Mouse (Mus musculus): Measurements from ENCODE around the gene 9930021J03Rik. TPM values are rescaled to one million over a fixed set of nuclear protein-coding genes. Genes with fewer than 3 reads are reported as not detected.
A peak's percentile ranks its signal among the peaks of the same experiment; 100 is the strongest.

9930021J03Rik gene
- polyA plus RNA-seq, 1 experiment from 2014 or later: 4.2 TPM

DNA sequence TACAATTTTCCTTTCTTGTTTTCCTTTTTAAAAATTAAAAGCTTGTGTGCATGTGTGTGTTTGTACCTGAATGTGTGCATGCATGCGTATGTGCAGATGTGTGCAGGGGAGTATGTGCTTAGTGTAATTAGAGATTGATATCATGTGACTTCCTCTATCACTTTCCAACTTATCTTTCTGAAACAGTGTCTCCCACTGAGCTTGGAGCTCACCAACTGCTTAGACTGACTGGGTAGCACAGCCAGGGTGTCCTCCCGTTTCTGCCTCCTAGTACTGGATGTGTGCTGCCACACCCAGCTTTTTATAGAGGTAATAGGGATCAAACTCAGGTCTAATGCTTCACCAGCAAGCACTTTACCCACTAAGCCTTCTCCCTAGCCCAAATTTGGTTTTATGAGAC lies 22.9 kb downstream of the 9930021J03Rik start:
- no peak for DNase-seq (ENCODE audit: low spot score)
- no peak overlapping the region for H3K27ac ChIP-seq
- peaks cover 9% of the 10 kb centered on the region; the same call in 1 of the 2 replicates for H3K36me3 ChIP-seq
- no peak overlapping the region for H3K4me3 ChIP-seq
- 86% methylated on average over 2 of the region's 2 CpGs for WGBS
- no peaks in the 10 kb centered on the region for H3K9me3 ChIP-seq
- H3K27me3 ChIP-seq (ENCODE audit: insufficient read depth, poor library complexity, severe bottlenecking): no peaks in the 10 kb centered on the region
- no peaks in the 10 kb centered on the region for H3K4me1 ChIP-seq

DNA sequence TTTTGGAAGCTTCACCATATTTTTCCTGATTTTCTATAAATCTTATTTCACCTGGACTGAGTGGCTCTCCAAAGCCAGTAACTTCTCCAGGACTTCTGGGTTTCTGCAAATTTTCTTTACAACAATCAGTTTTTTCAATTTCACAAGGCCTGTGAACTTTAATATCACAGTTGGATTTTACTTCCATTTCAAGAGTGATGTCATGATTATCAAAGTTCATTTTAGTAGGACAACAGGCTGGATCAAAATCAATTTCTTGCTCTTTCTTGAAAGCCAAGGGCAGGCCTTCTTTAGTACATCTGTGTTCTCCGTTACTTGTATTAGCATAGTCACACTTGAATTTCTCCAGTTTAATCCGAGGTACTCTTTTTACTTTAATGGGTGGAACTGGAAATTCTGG lies 51.9 kb downstream of the 9930021J03Rik start:
- H3K27ac ChIP-seq: no peak overlapping the region
- no peaks in the 10 kb centered on the region for H3K4me1 ChIP-seq
- peaks cover 3% of the 10 kb centered on the region; the same call in 1 of the 2 replicates for H3K36me3 ChIP-seq
- no peak for DNase-seq (ENCODE audit: low spot score)
- no peaks in the 10 kb centered on the region for H3K9me3 ChIP-seq
- no peak overlapping the region for H3K4me3 ChIP-seq
- WGBS: 92% methylated on average over 2 of the region's 2 CpGs
- no peaks in the 10 kb centered on the region for H3K27me3 ChIP-seq (ENCODE audit: insufficient read depth, poor library complexity, severe bottlenecking)

GRCm38 (mm10) chr19:29750994-29751393 lies 54.8 kb downstream of the 9930021J03Rik start:
- Histone ChIP-seq H3K4me3 (no peak overlapping the region), H3K9me3 (no peaks in the 10 kb centered on the region), H3K27me3 (ENCODE audit: insufficient read depth, poor library complexity, severe bottlenecking) (no peaks in the 10 kb centered on the region), H3K36me3 (peaks cover 6% of the 10 kb centered on the region; the same call in 1 of the 2 replicates), H3K27ac (no peak overlapping the region), H3K4me1 (no peaks in the 10 kb centered on the region)
- 91% methylated on average over 3 of the region's 3 CpGs for WGBS
- no peak for DNase-seq (ENCODE audit: low spot score)

- Histone ChIP-seq H3K27me3 (ENCODE audit: insufficient read depth, poor library complexity, severe bottlenecking) (no peaks in the 10 kb centered on the region), H3K36me3 (peaks cover 3% of the 10 kb centered on the region; the same call in 1 of the 2 replicates), H3K27ac (no peak overlapping the region), H3K4me3 (no peak overlapping the region), H3K9me3 (no peaks in the 10 kb centered on the region), H3K4me1 (no peaks in the 10 kb centered on the region)
- WGBS: 90% methylated on average over 5 of the region's 5 CpGs
- DNase-seq (ENCODE audit: low spot score): no peak
Observed at GRCm38 (mm10) chr19:29743531-29743930, 62.3 kb downstream of the 9930021J03Rik start.

DNA sequence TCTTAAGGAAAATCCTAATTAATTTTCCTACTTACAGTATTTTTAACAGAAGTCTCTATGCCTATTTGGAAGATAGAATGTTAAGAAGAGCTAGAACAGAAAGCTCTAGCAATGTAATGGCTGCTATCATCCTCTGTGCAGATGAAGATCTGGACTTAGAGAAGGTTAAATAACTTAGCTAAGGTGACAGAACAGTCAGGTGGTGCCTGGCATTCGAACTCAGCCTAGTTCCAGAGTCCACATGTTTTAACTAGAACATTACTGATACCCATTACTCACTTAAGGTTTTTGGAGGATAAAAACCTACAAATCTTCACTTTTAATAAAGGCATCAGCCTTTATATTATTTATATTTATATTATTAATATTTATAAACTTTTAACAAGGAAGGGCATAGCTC lies 65.1 kb downstream of the 9930021J03Rik start:
- no peaks in the 10 kb centered on the region for H3K27me3 ChIP-seq (ENCODE audit: insufficient read depth, poor library complexity, severe bottlenecking)
- no peak for DNase-seq (ENCODE audit: low spot score)
- no peak overlapping the region for H3K27ac ChIP-seq
- 80% methylated on average over 1 of the region's 1 CpGs for WGBS
- H3K36me3 ChIP-seq: no peaks in the 10 kb centered on the region
- H3K4me1 ChIP-seq: no peaks in the 10 kb centered on the region
- no peak overlapping the region for H3K4me3 ChIP-seq
- no peaks in the 10 kb centered on the region for H3K9me3 ChIP-seq

- Histone ChIP-seq H3K27me3 (ENCODE audit: insufficient read depth, poor library complexity, severe bottlenecking) (no peaks in the 10 kb centered on the region), H3K4me1 (no peaks in the 10 kb centered on the region), H3K36me3 (no peaks in the 10 kb centered on the region), H3K27ac (no peak overlapping the region), H3K9me3 (no peaks in the 10 kb centered on the region), H3K4me3 (no peak overlapping the region)
- DNase-seq (ENCODE audit: low spot score): no peak
- 85% methylated on average over 2 of the region's 2 CpGs for WGBS
Observed at GRCm38 (mm10) chr19:29739608-29740007, 66.2 kb downstream of the 9930021J03Rik start.

- DNase-seq (ENCODE audit: low spot score): no peak
- WGBS: 88% methylated on average over 3 of the region's 3 CpGs
Observed at GRCm38 (mm10) chr19:29735421-29735820, 70.4 kb downstream of the 9930021J03Rik start.

DNA sequence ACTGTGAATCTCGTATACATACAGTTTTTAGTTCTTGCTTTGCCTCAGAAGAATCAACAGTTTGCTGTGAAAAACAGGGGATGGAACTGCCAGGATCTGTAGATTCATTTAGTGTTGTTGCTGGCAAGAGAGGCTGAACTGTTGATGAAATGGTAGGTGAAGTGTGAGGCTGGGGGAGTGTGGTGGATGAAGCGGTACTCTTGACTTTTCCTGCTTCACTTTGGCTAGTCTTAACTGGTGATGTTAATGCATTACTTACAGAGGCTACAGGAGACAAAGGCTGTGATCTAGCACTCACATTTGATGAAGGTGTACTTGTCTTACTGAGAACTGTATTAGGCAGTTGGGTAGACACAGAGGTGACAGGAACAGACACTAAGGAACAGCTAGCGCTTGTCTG lies 87.3 kb downstream of the 9930021J03Rik start:
- Histone ChIP-seq H3K4me1 (no peaks in the 10 kb centered on the region), H3K36me3 (peaks cover 40% of the 10 kb centered on the region)
- WGBS: 94% methylated on average over 3 of the region's 3 CpGs

More at GRCm38 (mm10) chr19:29735421-29735820, 70.4 kb downstream of the 9930021J03Rik start:
- Histone ChIP-seq H3K9me3 (no peaks in the 10 kb centered on the region), H3K4me3 (no peak overlapping the region), H3K36me3 (no peaks in the 10 kb centered on the region), H3K27ac (no peak overlapping the region), H3K27me3 (ENCODE audit: insufficient read depth, poor library complexity, severe bottlenecking) (no peaks in the 10 kb centered on the region), H3K4me1 (no peaks in the 10 kb centered on the region)

GRCm38 (mm10) chr19:29717854-29718253 lies 87.9 kb downstream of the 9930021J03Rik start:
- H3K9me3 ChIP-seq: no peaks in the 10 kb centered on the region
- H3K36me3 ChIP-seq: peaks cover 40% of the 10 kb centered on the region
- H3K27me3 ChIP-seq (ENCODE audit: insufficient read depth, poor library complexity, severe bottlenecking): no peaks in the 10 kb centered on the region
- 89% methylated on average over 3 of the region's 3 CpGs for WGBS
- no peak for DNase-seq (ENCODE audit: low spot score)
- H3K4me3 ChIP-seq: no peak overlapping the region
- H3K27ac ChIP-seq: no peak overlapping the region
- H3K4me1 ChIP-seq: no peaks in the 10 kb centered on the region

More for the DNA sequence above, 87.3 kb downstream of the 9930021J03Rik start:
- no peak for DNase-seq (ENCODE audit: low spot score)
- H3K27me3 ChIP-seq (ENCODE audit: insufficient read depth, poor library complexity, severe bottlenecking): no peaks in the 10 kb centered on the region
- H3K9me3 ChIP-seq: no peaks in the 10 kb centered on the region
- no peak overlapping the region for H3K4me3 ChIP-seq
- no peak overlapping the region for H3K27ac ChIP-seq

- DNase-seq (ENCODE audit: low spot score): no peak
- peaks cover 25% of the 10 kb centered on the region for H3K36me3 ChIP-seq
- no peak overlapping the region for H3K4me3 ChIP-seq
- H3K27ac ChIP-seq: no peak overlapping the region
- H3K27me3 ChIP-seq (ENCODE audit: insufficient read depth, poor library complexity, severe bottlenecking): no peaks in the 10 kb centered on the region
- H3K4me1 ChIP-seq: no peaks in the 10 kb centered on the region
- 82% methylated on average over 4 of the region's 4 CpGs for WGBS
- H3K9me3 ChIP-seq: no peaks in the 10 kb centered on the region
Observed at GRCm38 (mm10) chr19:29713451-29713850, 92.3 kb downstream of the 9930021J03Rik start.

GRCm38 (mm10) chr19:29709461-29709860 lies 96.3 kb downstream of the 9930021J03Rik start:
- no peaks in the 10 kb centered on the region for H3K9me3 ChIP-seq
- H3K27ac ChIP-seq: no peak overlapping the region
- no peak for DNase-seq (ENCODE audit: low spot score)
- H3K4me3 ChIP-seq: no peak overlapping the region
- H3K4me1 ChIP-seq: peaks cover 3% of the 10 kb centered on the region; the same call in 1 of the 2 replicates
- WGBS: 78% methylated on average over 3 of the region's 3 CpGs
- H3K36me3 ChIP-seq: no peaks in the 10 kb centered on the region
- no peaks in the 10 kb centered on the region for H3K27me3 ChIP-seq (ENCODE audit: insufficient read depth, poor library complexity, severe bottlenecking)

DNA sequence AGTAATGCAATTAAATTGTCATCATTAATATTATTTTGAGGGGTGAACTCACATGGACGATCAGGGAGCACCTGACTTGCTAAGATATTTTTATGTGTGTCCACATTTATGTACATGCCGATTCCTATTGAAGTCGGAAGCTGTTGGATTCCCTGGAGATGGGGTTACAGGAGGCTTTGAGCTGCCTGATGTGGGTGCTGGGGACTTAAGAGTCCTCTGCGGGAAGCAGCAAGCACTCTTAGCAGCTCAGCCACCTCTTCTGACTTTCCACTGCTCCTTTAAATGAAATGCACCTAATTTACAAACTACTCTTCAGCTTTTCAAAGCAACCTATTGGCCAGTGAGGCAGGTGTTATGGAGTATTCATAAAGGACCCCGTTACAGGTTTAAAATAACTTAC lies 97.3 kb downstream of the 9930021J03Rik start:
- Histone ChIP-seq H3K27ac (no peak overlapping the region), H3K36me3 (no peaks in the 10 kb centered on the region), H3K9me3 (no peaks in the 10 kb centered on the region), H3K27me3 (ENCODE audit: insufficient read depth, poor library complexity, severe bottlenecking) (no peaks in the 10 kb centered on the region), H3K4me1 (peaks cover 5% of the 10 kb centered on the region), H3K4me3 (no peak overlapping the region)
- 71% methylated on average over 5 of the region's 5 CpGs for WGBS
- no peak for DNase-seq (ENCODE audit: low spot score)

GRCm38 (mm10) chr19:29708003-29708402 lies 97.8 kb downstream of the 9930021J03Rik start:
- peak overlapping the region; percentile 20; the same call in 1 of the 2 replicates for H3K4me3 ChIP-seq
- no peak for DNase-seq (ENCODE audit: low spot score)
- H3K27ac ChIP-seq: no peak overlapping the region
- WGBS: 56% methylated on average over 14 of the region's 14 CpGs
- peaks cover 10% of the 10 kb centered on the region for H3K4me1 ChIP-seq
- H3K27me3 ChIP-seq (ENCODE audit: insufficient read depth, poor library complexity, severe bottlenecking): no peaks in the 10 kb centered on the region
- no peaks in the 10 kb centered on the region for H3K9me3 ChIP-seq
- H3K36me3 ChIP-seq: no peaks in the 10 kb centered on the region

DNA sequence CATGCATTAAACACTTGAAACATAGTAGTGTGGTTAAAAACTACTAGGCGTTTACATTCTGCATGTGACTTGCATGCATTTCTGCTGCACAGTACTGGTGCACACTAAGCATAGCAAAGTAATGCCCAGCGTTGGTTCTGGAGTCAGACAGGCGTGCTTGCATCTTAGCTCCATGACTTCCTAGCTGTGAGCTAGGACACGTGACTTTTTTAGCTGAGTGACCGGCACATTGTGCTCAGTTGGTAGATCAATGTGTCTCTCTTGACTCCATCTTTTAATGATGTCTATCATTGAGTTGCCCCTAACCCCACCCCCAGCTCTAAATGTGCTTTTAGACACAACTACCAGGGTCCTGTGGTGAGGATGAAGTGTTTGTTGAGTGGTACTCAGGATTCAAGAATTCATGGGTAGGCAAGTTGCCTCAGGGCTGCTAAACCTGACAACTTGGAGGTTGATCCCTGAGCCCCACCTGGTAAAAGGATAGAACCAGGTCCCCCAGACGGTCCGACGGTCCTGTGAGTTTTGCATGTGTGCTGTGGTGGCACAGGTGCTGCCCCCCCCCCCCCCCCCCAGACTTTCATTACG lies 98.4 kb downstream of the 9930021J03Rik start:
- H3K36me3 ChIP-seq: no peaks in the 10 kb centered on the region
- WGBS: 85% methylated on average over 9 of the region's 9 CpGs

More for the DNA sequence above, 98.4 kb downstream of the 9930021J03Rik start:
- DNase-seq (ENCODE audit: low spot score): no peak
- Histone ChIP-seq H3K4me1 (peaks cover 16% of the 10 kb centered on the region), H3K9me3 (no peaks in the 10 kb centered on the region), H3K27ac (no peak overlapping the region), H3K4me3 (no peak overlapping the region), H3K27me3 (ENCODE audit: insufficient read depth, poor library complexity, severe bottlenecking) (no peaks in the 10 kb centered on the region)
